Mouse (Mus musculus) right cerebral cortex, postnatal 14 days (tissue): Measurements from ENCODE around the gene Sag.
"Not testable (repeated sequence)": the region's sequence is repeated elsewhere in the genome, so short reads cannot be mapped to it uniquely, and the experiment has no call there.

Source experiments
- DNase-seq: peaks from one replicate; pipeline ENCODE4 v3.0.0; 2022

The Sag gene

DNA sequence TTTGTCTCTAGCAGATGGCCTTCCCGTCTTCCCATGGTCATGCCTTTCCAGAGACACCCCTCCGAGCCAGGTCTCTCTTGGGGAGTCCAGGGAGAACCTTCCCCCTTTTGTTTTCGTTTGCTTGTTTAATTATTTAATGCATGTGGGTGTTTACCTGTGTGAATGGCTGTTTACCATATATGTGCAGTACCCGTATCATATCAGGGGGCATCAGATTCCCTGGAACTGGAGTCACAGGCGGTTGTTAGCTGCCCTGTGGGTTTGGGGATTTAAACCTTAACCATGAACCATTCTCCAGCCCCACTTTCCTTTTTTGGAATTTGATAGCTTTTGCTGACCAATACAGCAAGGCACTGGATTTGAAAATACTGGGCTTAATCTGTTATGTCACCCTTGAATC lies 21.8 kb downstream of the Sag start:
- no peak for DNase-seq

DNA sequence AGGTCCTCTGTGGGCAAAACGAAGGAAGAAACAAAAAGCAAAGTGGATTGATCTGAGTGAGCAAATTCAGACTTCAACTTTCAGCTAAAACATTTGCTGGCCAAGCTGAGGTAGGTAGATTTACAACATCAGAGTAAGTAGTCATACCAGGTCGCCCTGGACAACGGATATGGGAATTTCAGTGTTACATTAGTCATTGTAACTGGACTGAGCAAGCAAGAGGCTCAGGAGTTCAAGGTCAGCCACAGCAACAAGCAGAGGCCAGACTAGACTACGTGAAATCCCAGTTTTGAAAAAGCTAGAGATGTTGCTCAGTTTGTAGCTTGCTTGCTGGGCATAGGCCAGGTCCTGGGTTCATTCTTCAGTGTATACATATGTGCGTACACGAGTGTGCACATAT lies 22.5 kb downstream of the Sag start:
- no peak for DNase-seq

DNA sequence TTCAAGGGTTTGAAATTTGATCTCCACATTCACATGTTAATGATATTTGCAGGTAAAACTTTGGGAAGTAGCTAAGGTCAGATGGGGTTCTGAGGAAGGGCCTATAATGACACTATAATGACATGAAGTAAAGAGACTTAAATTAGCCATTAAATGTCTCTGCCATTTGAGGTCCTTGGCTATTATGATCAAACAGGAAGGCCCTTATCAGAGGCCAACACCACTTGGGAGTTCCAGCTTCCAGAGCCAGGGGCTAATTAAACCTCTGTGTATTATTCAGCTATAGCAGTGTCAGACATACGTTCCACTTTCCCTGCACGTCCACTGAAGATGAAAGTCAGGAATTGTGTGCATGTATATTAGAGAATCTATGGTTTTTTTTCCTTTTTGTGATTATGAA lies 23.0 kb downstream of the Sag start:
- no peak for DNase-seq

DNA sequence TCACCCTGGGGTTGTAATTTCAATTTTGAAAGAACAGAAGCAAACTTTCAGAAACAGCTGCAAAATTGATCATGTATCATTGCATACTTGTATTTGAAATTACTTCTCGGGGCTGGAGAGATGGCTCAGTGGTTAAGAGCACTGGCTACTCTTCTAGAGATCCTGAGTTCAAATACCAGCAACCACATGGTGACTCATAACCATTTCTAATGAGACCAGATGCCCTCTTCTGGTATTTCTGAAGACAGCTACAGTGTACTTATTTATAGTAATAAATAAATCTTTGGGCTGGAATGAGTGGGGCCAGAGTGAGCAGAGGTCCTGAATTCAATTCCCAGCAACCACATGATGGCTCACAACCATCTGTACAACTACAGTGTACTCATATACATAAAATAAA lies 24.0 kb downstream of the Sag start:
- not testable (repeated sequence) for DNase-seq

DNA sequence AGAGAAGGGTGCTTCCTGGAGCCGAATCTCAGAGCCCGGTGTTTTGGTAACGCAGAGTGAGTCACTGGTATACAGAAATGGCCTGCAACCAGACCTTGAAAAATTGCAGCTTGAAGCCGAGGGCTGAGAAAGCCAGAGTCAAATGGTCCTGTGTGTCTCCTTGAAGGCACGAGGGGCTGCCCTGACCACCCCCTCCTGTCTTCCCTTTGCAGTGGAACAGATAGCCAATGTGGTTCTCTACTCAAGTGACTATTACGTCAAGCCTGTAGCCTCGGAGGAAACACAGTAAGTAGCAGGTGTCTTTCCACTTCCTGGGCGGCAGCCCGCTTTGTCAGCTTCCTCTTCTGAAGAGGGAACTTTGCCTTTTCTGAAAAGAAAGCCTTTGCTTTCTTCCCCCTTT lies 24.7 kb downstream of the Sag start:
- DNase-seq: no peak

DNA sequence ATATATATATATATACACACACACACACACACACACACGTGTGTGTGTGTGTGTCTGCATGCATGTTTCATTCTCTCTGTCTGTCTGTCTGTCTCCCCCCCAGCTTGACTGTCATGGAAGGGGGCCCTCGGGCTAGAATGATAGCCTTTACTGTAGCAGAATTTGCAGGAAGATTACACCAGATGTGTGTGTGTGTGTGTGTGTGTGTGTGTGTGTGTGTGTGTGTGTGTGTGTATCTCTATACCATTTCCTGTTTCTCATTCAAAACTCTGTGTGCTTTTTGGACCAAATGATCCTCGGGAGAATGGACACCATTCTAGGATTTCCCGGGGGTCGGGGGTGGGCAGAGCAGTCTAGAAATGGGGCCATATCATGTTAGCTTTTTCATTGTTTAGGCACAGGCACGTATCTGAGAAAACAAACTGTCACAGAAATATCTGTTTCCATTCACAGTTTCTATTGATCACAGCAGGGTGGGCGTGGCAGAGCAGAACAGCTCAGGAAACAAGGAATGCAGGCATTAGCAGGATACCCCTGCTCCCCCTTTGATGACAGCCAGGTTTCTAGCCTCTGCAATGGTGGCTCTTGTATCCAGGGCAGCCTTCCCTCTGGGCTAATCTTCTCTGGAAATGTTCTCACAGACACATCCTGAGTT lies 25.6 kb downstream of the Sag start:
- no peak for DNase-seq

DNA sequence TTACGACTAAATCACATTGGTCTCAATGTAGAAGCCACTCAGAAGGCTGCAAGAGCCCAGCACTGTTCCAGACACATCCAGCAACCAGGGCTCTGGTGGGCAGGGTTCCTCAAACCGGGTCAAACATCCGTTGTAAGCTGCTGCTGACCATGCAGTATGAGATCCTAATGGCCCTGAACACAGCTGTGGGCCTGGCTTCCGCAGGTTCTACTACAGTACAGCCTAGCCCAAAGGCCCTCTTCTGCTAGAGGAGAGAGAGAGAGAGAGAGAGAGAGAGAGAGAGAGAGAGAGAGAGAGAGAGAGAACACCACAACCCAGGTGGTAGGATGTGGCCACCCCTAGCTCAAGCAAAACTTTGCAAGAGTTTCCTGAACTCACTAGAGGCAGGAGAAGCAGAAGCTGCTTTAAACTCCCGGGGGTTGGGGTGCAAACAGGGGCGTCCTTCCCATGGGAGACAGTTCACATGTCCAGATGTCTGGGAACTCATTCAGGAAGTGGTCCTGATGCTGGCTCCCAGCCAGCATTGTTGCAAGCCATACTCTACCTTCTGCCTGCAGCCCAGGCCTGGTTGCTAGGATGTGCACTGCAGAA lies 26.2 kb downstream of the Sag start:
- DNase-seq: no peak

DNA sequence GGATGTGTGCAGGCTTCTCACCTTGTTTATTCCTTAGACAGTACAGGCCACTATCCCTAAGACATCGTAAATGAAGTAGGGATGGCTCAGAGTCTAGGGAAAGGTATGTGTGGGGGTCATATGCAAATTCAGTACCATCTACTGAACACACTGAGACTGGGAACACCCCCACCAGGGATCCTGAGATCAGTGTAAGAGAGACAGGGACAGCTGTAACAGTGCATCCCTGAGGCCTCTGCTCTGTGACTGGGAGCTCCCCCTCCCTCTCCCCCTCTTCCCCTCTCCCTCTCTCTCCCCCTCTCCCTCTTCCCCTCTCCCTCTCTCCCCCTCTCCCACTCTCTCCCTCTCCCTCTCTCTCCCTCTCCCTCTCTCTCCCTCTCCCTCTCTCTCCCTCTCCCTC lies 33.0 kb downstream of the Sag start:
- DNase-seq: no peak

DNA sequence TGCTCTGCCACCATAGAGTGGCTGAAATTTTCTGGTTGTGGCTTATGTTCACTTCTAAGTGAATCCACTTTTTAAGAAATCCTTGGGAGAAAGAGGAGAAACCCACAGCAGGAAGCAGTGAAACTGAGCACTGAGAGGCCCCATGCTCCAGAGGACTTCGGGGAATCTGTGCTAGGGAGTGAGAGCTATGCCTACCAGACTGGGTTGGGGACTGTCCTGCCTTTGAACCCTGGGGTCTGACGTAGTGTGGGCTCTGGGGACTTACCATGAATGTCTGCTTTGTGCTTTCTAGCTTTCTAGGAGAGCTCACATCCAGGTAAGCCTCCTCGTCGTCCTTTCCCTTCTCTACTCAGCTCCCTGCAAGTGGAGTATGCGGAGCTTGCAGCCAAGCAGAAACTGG lies 33.5 kb downstream of the Sag start:
- no peak for DNase-seq

DNA sequence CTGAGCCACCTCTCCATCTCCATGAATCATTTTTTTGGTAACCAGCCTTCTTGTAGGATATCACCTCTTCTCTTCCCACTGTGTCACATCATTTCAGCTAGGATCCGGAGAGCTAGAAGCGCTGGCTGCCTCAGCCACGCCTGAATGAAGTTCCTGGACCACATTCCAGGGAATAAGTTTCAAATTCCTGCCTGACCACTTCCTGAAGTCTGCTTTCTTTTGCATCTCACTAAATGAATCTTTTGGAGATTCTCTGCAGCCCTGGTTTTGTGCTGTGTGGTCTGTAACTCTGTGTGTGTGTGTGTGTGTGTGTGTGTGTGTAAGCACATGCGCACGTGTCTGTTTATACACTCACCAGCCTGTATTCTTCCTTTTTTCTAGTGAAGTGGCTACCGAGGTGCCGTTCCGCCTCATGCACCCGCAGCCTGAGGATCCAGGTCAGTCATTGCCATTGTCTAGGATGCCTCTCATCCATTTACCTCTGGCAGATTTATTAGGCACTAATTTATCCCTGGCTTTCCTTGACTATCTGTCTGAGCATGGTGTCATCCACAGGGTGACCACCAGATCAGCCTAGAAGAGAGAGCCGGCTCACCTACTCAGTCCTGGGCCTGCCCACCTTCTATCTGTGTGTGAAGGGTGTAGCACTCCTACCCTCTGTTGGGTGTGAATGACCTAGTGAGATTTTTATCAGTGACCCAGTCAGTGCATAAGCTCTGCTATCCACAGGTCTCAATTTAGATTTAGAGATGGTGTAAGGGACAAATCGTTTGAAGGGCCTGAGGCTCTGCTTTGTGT lies 37.1 kb downstream of the Sag start:
- no peak for DNase-seq

DNA sequence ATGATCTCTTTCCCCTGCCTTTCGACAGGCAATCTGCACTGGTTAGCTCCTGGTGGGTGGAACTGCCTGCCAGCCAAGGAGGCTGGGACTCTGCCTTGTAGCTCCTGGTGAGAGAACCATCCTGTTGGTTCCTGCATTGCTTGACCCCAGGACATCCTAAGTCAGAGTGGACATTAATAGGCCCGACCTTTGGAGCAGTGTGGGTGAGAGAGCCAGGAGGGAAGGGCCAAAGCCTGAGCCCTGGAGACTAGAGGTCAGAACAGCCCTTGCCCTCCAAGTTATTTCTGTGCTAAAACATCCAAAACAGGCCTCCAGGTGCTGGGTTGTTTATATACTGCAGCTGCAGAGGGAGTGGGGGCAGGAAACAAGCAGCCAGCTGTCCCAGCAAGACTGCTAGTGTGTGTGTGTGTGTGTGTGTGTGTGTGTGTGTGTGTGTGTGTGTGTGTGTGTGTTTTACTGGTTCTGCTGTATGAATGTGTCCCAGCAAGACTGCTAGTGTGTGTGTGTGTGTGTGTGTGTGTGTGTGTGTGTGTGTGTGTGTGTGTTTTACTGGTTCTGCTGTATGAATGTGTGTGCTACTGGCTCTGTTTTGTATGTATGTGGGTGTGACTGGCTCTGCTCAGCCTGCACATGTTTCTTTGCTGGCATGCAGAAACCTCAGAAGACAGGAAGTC lies 43.5 kb downstream of the Sag start:
- DNase-seq: no peak

DNA sequence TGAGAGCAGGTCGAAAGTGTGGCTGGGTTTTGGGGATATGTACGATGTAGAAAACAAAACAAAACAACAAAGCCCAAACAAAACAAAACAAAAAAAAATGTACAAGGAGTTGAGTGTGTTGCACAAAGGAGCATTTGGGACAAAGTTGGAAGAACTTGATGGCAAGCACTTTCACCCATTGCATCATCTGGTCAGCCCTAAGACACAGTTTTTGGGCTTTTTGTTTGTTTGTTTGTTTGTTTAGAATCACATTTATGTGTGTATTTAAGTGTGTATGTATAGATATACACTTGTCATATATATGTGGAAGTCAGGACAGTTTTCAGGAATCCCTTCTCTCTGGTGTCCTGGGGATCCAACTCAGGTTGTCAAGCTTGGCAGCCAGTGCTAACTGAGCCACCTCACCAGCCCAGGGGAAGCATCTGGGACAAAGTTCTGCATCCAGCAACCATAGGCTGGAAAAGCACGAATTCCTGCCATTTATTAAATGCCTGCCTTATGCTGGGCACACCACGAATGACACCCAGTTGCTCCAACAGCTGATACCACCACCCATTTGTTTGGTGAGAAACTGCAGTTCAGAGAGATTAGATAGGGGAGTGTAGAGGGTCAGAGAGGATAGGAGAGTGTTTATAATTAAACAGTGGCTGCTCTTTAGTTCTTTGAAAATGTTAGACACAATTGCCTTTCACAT lies 44.1 kb downstream of the Sag start:
- DNase-seq: no peak

DNA sequence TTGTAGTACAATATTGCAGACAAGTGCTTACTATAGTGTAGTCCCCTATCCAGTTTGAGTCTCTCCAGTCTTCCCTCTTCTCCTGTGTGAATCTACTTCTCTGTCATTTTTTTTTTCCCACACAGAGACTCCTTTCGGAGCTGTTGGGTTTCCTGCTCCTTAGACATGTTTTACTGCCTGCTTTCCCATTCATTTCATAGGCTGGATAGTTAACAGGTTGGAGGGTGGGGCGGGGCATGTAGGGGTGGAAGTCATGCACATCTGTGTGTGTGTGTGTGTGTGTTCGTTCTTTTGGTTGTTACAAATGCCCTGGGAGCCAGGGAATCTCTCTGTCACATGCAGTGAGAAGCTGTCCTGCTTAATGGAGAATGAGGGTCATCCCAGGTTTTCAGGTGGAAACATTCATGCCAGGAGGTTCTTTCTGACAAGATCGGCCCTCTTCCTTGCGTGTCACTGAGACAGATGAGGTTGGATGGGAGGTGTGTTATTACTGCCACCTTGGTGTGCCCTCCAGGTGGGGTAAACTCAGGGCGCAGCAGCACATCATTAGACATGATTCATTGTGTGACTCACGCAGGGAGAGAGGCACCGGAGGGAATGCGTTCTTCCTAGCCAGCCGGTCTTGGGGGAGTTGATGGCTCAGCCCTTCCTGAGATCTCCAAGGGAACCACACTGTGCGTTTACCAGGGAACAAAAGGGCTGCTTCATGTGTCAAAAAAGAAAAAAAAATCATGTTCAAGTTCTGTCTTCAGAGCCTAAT lies 44.9 kb downstream of the Sag start:
- DNase-seq: peak; percentile 46

DNA sequence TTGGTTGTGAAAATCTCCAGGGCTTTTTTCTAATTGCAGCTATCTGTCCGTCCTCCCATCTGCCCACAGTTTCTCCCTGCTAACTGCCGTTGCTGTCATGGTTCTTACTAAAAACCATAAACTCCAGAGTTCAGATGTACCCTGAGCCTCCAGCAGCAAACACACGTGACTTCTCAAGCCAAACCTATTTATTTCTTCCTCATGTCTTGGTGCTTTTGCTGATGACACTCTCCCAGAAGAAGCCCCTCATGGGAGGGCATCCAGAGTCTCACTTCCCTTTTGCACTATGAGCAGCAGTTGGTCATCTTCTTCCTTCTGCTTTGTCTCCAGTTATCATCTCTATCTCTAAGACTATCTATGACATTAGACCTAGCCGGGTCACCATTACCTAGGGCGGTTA lies 45.8 kb downstream of the Sag start:
- DNase-seq: no peak

DNA sequence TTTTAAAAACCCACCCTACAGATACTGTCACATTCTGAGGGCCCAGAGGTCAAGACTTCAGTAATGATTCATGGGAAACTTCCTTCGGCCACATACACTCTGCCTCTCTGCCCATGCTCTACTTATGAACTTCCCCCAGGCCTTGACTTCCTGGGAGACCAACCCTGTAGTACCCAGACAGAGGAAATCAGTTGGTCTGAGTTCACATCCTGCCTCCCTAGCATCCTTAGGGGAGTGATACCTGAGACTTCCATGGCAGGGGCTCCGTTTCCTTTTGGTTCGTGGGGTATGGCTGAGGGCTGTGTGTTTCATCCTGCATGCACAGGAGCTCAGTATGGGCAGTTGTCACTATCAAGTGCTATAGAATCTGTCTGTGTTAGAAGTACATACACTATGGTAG lies 47.9 kb downstream of the Sag start:
- DNase-seq: no peak

DNA sequence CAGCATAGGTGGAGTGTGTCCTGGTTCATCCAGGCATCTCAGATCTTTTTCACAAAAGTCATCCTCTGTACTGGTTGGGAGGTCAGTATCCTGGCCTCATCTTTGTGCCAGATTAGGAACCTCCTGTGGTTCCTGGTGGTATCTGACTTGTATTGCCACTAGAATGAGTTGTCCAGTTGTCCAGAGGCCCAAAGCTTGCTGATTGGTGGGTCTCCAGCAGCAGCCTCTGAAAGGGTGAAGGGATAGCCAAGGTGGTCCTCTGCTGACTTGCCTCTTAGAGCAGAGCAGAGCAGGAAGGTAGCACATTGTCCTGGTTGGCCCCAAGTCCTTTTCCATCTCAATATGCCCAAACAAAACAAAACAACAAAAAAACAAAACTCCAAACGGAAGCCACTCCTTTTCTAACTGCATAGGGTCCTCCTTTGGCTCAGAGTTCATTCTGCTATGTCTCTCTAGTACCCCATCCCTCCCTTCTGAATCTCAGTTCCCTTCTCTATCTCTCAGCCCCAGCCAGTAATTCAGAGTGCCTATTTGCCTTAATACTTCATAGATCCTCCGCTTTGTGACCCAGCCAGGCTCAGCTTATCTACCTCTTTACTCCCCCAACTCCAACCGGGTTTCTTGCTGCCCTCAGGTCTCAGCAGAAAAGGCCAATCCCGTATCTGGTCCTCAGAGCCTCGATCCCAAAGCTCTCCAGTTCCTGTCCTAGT lies 48.8 kb downstream of the Sag start:
- DNase-seq: no peak

DNA sequence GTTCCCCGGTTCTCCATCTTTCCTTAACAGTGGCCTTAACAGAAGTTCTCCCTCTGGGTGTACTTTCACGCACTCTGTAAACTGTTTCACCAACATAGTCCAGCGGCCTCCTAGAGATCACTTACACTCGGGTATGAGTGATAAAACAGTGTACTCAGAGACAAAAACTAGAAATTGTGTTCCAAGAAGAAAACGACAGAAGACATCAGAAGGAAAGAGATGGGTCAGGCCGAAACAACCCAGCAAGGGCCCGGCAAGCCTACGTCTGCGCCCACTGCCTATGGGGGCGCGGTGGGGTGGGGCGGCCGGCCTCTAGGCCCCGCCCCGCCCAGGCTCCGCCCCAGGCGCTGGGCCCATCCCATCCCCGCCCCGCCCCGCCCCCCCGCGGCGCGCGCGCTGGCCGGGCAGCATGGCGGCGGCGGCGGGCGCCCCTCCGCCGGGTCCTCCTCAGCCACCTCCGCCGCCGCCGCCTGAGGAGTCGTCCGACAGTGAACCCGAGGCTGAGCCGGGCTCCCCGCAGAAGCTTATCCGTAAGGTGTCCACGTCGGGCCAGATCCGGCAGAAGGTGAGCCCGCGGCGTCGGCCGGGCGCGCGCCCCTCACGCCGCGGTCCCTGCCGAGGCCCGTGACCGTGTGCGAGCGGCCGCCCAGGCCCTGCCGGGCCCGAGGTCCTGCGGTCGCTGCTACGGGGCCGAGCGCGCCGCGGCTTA lies 49.6 kb downstream of the Sag start, which contains the start of gene Dgkd:
Gene Dgkd (plus strand): TSS at position 396 of the 709 bp plus-strand sequence.
- peak; percentile 67 for DNase-seq

DNA sequence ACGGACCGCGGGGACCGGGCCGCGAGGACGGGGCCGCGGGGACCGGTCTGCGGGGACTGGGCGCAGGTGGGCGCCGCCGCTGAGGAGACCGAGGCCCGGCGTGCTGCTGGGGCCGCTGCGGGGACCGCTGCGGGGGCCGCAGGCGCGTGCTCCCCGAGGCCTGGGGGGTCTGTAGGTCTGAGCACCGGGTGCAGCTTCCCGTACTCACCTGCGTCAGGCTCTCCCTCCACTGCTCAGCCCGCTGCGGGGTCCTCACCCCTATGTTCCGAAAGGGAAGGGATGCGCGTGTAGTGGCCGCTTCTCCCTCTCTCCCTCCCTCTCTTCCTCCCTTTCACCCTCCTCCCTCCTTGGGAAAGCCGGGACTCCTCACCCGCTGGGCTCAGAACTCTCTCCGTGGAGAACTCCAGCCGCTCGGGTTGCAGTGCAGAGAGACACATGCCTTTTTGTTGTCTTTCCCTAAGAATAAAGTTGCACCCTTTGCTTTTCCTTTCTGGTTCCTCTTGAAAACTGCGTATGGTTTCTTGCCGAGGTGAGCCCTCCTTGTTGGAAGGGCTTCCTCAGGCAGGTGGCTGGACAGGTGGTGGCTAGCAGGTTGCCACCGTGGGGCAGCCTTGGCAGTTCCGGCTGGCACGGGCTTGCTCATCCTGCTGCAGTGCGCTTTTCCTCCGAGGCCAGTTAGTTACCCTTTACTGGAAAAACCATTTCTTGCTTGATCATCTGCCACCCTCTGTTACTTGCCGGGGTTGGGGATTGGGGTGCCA lies 50.3 kb downstream of the Sag start:
- peak; percentile 21 for DNase-seq

DNA sequence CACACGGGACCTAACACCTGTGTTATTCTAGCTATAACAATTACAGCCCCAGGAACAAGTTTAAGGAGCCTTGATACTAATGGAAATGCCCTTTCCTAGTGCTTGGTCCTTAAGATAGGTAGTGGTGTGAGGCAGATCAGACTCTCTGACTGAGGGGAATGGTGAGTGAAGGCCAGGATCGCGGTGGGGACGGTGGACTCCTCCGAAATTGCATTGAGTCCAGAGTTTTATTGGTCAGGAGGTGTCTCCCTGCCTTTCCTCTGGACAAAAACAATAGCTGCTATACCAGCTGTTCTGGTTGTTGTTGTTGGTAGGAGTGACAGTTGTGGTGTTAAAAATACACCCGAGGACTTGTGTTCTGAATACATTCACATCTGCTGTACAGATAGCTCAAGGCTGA lies 50.9 kb downstream of the Sag start:
- no peak for DNase-seq

DNA sequence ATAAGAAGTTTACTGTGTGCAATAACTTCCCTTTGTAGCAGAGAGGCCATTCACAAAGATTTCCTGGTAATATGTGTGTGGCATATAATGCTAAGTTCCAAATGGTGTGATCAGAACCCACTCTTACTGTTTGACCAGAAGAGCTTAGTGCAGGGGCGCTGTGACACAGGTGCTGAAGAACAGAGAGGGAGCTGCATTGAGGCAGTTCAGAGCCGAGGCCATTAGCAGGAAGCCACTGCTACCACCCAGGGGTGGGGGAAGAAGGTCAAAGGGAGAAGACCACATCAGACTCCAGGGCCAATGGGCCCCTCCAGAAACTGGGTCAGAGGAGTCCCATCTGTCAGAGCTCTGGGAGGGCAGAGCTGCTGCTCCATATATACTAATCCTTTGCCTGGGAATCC lies 51.4 kb downstream of the Sag start:
- no peak for DNase-seq
